ENCODE assay signal across 8 mouse cellular contexts in the genomic region with DNA sequence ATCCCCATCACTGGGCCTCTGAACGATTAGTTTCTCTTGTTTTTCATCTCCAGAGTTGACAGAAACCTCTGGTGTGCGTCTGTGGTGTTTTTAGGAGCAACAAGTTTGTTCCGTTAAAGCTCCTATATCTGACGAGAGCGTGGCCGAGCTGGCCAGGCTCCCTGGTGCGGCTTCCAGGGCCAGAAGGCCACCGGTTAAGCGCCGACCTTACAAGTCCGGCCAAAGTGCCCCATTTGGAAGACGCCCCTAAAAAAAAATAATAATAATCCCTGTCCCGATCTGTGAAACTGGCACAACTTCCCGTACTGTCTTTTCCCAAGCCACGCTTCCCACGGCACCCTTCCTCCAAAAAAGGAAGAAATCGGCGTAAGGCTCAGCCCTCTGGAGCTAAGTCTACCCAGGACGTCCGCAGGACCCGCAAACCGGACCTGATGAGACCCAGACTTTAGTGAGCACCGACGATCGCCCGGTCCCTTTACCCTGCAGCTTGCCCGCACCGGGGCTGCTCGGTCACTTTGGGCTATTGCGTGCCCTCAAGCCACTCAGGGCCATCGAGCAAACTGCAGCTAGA. TPM values are rescaled to one million over a fixed set of nuclear protein-coding genes. Genes with fewer than 3 reads are reported as not detected.
DNase-seq lines count a peak whose midpoint lies in the region; ATAC-seq and TF ChIP-seq lines count a peak whose summit lies in the region.

No protein-coding gene starts in this region.

- ATAC-seq in forebrain, embryonic 12.5 days (ENCODE audit: low FRiP score), result 0 out of 2 replicates have a peak, but pooled peaks have one; percentile 2
- ATAC-seq in intestine, embryonic 16.5 days, result peak; percentile 3

- H3K4me1 ChIP-seq in E14TG2a.4 (replicated peaks; ENCODE audit: low read depth, low read length), result peaks cover 55% of the 10 kb centered on the region
- peaks cover 39% of the 10 kb centered on the region for H3K4me1 ChIP-seq in forebrain, embryonic 12.5 days
- peaks cover 36% of the 10 kb centered on the region for H3K4me1 ChIP-seq in intestine, embryonic 16.5 days (ENCODE audit: control insufficient read depth, insufficient read depth, low read length)

- peak overlapping the region; percentile 68 for H3K9ac ChIP-seq in forebrain, embryonic 12.5 days
- H3K9ac ChIP-seq in intestine, embryonic 16.5 days (ENCODE audit: low read depth, low read length), result peak overlapping the region; percentile 95

- H3K4me2 ChIP-seq in forebrain, embryonic 12.5 days, result peak overlapping the region; percentile 89
- H3K4me2 ChIP-seq in intestine, embryonic 16.5 days (ENCODE audit: low read depth, low read length), result peak overlapping the region; percentile 88

- H3K27ac ChIP-seq in forebrain, embryonic 12.5 days, result no peak overlapping the region
- peak overlapping the region; percentile 96 for H3K27ac ChIP-seq in intestine, embryonic 16.5 days (ENCODE audit: low read length)

- DNase-seq in embryo, embryonic 10.5 days (ENCODE audit: low spot score), result peak; percentile 46
- DNase-seq in embryo, embryonic 9.5 days (ENCODE audit: extremely low spot score), result no peak
- DNase-seq in lung, postnatal 36 days, result peak; percentile 44
- no peak for DNase-seq in retina, postnatal 1 day
- no peak for DNase-seq in frontal cortex, postnatal 14 days (ENCODE audit: low spot score in 2 of 2)

- H3K9me3 ChIP-seq in E14TG2a.4 (ENCODE audit: low read length), result no peaks in the 10 kb centered on the region
- no peaks in the 10 kb centered on the region for H3K9me3 ChIP-seq in forebrain, embryonic 12.5 days
- no peaks in the 10 kb centered on the region for H3K9me3 ChIP-seq in intestine, embryonic 16.5 days (ENCODE audit: control insufficient read depth, low read length)

- peak overlapping the region; percentile 92 for H3K4me3 ChIP-seq in E14TG2a.4 (replicated peaks; ENCODE audit: low read length)
- peak overlapping the region; percentile 64 for H3K4me3 ChIP-seq in forebrain, embryonic 12.5 days (replicated peaks)
- H3K4me3 ChIP-seq in intestine, embryonic 16.5 days (ENCODE audit: low read length), result peak overlapping the region; percentile 91

- 3% methylated on average over 31 of the region's 31 CpGs for WGBS in forebrain, embryonic 12.5 days
- WGBS in intestine, embryonic 16.5 days, result under 1% methylated on average over 31 of the region's 31 CpGs

- H3K27me3 ChIP-seq in E14TG2a.4 (ENCODE audit: insufficient read depth, low read length), result peaks cover 17% of the 10 kb centered on the region
- peaks cover 25% of the 10 kb centered on the region for H3K27me3 ChIP-seq in forebrain, embryonic 12.5 days
- no peaks in the 10 kb centered on the region for H3K27me3 ChIP-seq in intestine, embryonic 16.5 days (replicated peaks; ENCODE audit: control insufficient read depth, insufficient read depth, low read length)

- no peaks in the 10 kb centered on the region for H3K36me3 ChIP-seq in E14TG2a.4 (ENCODE audit: insufficient read depth, low read length)
- no peaks in the 10 kb centered on the region for H3K36me3 ChIP-seq in forebrain, embryonic 12.5 days (replicated peaks)
- no peaks in the 10 kb centered on the region for H3K36me3 ChIP-seq in intestine, embryonic 16.5 days (ENCODE audit: control insufficient read depth, insufficient read depth, low read length)

- TF ChIP-seq CTCF in E14TG2a.4 (conservative IDR thresholded peaks at IDR 0.05; ENCODE audit: low read length), result no peak

RNA-seq across cellular contexts. Expression of gene Rassf3, which starts 1.0 kb away (rescaled TPM):
- 6.6 and 7.3 TPM in 2 replicates for polyA plus RNA-seq in forebrain, embryonic 12.5 days (2016; fragmentation: Nextera tagmentation; extraction: Ambion mirVana)
- polyA plus RNA-seq in intestine, embryonic 16.5 days (2015; fragmentation: Nextera tagmentation; extraction: Ambion mirVana), result 15.7 and 22.2 TPM in 2 replicates

Comparison
In these comparisons a context has a peak if more than half of its experiments do, and no peak if none do; other contexts are left out.
1. DNase-seq: peak in embryo, embryonic 10.5 days (single experiment) and lung, postnatal 36 days (single experiment); none in embryo, embryonic 9.5 days (single experiment), retina, postnatal 1 day (single experiment) and frontal cortex, postnatal 14 days (0 of 2).
2. Peak in every context shown above with its lines, with median percentiles within 50 percentile points of each other: H3K4me3 ChIP-seq.